Mouse (Mus musculus): ENCODE measurements around the gene Mark3.

The Mark3 gene

DNA sequence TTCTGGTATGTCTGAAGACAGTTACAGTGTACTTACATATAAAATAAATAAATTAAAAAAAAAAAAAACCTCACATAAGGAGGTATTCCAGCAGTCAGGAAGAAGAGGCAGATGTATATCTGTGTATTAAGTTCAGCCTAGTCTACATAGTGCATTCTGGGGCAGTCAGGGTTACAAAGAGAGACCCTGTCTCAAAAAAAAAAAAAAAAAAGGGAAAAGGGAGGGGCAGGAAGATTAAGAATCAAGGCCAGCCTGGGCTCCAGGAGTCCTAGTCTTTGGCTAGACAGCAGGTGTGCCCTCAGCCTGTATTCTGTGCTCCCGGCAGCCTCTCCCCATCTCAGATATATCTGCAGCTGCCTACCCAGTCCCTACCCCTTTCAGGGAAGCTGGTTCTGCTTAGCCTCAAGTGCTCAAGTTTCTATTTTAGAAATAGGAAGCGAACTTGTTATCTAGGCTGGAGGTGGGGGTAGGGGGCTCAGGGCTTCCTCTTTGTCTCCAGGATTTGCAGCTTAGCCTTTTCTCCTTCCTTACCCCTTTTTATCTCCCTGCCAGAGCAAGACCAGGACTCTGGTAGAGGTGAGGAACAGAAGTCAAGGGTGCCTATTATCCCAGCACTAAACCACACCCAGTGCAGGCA is 100.6 kb downstream of the Mark3 start:
- no peak for DNase-seq (ENCODE audit: low spot score in 2 of 2)

DNA sequence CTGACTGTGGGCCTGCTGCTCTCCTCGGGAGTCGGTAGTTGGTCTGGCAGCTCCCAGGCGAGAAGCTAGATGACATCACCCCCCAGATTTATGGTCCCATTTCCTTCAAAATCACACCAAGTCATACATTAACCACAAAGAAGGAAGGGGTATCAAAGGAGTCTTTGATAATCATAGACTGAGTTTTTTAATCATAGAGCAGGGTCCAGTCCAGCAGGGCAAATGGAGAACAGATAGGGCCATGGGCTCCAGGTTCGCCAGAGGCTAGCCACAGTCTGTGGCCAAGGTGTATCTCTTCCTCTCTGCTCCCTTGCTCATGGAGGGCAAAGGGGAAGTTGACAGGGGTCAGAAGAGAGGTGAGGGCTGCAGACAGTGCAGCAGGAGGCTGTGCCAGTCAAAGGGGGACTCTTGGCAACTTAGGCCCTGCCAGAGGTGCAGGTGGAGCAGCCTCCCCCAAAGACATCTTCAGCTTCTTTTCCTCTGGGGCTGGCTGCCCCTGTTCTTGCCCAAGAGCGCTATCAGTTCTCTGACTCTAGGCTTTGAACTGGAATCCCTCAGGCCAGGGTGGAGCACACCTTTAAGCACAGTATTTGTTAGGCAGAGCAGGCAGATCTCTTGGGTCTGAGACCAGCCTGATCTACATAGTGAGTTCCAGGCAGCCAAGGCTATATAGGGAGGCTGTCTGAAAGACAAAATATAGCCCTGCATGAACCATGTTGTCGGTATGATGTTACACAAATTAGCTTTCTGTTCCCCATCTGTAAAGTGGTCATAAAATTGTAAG is 101.7 kb downstream of the Mark3 start:
- no peak for DNase-seq (ENCODE audit: low spot score in 2 of 2)

DNA sequence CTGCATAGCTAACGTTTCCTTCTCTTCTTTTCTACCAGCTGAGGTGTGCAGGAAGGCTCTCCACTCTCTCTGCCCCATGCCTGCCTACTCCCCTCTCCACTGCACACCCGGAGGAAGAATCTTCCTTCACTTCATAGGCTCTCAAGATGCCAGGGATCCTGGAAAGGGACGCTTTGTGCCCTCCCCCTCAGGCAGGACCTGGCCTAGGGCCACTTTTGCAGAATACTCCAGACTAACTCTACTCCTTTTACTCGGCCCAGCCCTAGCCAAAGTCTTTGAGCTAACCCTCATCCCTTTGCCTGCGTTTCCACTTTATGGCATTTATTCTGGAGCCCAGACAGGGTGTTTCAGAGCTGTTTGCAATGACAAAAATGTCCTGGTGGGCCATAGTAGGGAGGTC is 103.1 kb downstream of the Mark3 start:
- no peak for DNase-seq (ENCODE audit: low spot score in 2 of 2)

DNA sequence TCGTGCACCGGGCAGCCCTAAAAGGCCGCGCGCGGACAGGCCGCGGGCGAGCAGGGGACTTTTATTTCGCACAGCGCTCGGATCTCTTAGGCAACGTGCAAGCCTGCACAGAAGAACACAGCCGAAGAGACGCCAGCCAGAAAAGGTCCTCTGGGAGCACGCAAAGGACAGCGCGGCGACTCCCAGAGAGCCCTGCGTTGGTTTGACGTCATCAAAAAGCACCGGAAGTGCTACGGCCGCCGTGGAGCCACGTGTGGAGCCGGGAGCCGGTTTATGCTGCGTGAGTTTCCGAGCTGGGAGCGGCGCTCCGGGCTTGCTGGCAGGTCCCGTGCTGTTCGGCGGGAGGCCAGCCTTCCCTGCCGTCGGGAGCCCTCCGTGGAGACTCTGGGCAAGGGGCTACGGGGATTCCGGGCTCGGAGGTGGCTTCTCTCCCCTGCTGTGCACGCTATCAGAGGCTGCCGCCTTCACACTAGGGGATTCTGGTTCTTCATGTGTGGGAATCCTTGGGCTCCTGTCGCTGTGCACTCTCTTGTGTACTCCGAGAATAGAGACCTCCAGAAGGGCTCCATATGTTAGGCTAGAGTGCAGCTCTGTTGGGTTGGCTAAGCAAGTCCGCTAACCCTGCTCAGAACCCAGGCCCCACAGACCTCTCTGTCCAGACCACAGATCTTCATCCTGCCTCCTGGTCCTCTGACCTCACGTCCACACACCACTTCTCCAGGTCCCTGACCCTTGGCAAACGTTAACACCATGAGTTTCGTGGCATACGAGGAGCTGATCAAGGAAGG is 103.8 kb downstream of the Mark3 start, which contains the start of gene Trmt61a:
Trmt61a (plus strand) TSS at position 224 of the 788 bp plus-strand sequence.
- peak; percentile 83 to 93 for DNase-seq (ENCODE audit: low spot score in 2 of 2)

DNA sequence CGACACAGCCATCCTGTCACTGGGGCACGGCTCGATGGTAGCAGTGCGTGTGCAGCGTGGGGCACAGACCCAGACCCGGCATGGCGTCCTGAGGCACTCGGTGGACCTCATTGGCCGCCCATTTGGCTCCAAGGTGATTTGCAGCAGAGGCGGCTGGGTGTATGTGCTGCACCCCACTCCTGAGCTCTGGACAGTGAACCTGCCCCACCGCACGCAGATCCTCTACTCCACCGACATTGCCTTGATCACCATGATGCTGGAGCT is 104.3 kb downstream of the Mark3 start:
- DNase-seq (ENCODE audit: low spot score in 2 of 2), result no peak

DNA sequence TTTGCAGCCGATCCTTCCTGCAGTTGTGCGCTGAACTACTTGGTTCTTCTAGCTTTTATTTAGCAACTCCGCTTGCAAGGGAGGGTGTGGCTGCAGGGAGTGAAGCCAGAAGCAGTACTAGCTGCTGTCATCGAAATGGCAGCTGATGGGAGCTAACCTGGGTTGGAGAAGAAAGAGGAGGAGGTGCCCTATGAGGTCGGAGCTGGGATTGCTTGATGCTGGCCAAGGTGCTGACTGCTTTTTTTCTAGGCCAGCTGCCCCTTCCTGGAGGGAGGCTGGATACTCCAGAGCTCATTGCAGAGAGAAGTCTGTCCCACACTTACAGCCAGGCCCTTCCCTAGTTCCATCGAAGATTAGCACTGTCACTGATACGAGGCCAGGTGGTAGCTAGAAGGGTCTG is 104.7 kb downstream of the Mark3 start:
- DNase-seq (ENCODE audit: low spot score in 2 of 2), result no peak

DNA sequence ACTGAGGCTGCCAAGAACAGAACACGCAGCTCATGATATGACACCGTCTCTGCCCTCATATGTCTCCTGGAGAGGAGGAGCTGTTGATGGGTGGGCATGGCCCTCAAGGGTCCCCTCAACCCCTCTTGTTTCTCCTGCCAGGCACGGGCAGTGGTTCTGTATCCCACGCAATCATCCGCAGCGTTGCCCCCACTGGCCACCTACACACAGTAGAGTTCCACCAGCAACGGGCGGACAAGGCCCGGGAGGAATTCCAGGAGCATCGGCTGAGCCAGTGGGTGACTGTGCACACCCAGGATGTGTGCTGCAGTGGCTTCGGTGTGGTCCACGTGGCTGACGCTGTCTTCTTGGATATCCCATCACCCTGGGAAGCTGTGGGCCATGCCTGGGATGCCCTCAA is 106.3 kb downstream of the Mark3 start:
- DNase-seq (ENCODE audit: low spot score in 2 of 2), result no peak

DNA sequence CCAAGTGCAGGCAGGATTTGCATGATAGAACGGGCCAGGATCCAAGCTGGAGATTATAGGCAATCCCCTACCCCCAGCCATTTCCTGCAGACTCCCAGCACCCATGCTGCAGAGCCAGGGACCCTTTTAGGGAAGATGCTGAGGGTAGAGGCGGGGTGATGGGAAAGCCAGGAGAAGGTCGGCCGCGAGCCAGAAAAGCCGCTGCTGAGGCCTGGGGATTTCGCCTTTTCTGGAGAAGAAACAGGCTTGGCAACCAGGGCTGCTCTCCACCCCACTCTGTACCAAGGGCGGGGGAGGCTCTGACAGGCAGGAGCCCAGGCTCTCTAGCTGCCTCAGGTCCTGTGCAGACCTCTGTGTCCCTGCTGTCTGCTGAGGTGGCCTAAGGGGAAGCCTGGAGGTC is 107.0 kb downstream of the Mark3 start:
- DNase-seq (ENCODE audit: low spot score in 2 of 2), result no peak

DNA sequence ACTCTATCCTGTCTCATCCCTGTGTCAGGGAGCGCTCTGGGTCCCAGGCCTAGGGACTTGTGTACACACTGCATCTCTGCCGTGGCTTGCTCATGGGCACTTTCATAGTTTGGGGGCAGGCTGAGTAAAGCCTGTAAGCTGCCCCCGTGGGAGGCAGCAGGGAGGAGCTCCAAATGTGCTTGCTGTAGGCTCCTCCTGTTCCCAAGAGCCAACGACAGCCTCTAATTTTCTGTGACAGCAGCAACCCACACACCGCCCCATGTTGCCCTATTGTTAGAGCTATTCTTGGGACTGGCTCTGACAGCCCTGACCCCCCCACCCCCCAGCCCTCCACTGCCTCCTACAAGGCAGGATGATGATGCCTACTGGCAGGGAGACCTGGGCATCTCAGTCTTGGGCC is 107.7 kb downstream of the Mark3 start:
- no peak for DNase-seq (ENCODE audit: low spot score in 2 of 2)

DNA sequence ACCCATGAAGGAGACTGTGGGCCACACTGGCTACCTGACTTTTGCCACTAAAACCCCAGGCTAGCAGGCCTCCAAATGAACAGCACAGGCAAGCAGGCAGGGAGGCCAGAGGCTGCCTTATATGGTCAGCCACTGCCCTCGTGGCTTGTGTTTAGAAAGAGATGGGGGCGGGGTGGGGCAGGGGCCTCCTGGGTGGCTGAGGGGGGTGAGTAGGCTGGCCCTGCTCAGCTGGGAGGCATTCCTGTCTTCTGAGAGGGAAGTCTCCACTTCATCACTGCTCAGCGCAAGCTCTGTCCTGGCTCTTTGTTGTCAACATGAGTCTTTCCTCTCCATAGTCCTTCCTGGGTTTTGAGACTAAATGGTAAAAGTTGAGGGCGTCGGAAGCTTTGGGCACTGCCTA is 108.5 kb downstream of the Mark3 start:
- no peak for DNase-seq (ENCODE audit: low spot score in 2 of 2)

DNA sequence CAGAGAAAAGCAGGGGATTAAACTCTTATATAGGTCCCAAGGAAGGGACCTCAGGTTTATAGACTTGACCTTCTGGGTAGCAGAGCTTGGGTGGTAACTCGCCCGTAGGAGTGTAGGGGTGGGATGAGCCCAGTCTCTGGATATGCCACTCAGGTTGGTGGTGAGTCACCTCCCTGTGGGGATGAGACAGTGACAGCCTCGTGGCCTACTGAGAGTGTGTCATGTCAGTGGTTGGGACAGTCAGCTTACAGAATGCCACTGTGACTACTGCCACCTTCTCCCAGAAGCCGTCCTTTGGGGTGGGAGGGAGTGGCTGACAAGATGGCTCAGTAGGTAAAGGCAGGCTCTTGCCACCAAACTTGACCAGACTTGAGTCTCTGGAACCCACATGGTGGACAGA is 112.1 kb downstream of the Mark3 start:
- no peak for DNase-seq (ENCODE audit: low spot score in 2 of 2)

DNA sequence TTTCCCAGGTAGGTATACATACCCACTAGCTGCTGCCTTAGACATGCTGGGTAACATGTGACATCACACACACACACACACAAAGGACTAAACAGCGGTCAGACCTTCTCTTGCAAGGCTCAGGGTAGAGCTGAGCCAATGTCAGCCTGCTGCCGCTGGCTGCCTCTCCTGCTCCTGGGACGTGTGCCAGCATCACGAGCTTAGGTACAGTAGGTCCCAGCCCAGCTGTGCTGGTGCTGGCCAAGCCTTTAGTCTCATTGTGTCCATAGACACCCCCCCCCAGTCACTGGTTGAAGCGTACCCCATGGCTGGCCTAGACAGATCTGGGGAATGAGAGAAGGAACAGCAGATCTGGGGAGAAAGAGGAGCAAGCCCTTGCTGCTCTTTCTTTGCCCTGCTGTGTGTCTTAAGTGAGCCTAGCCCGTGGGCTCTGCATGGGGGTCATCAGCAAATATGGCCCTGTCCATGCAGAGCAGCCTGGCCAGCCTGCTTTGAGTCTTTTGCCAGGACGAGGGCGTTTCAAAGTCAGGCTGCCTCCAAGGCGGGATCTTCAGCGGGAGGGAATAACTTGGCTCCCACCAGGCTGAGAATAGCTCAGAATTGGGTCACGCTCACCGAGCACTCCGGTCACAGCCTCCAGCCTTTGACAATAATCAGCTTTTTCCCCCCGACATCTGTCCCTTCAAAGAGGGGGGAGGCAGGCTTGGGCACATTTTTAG is 113.2 kb downstream of the Mark3 start:
- no peak for DNase-seq (ENCODE audit: low spot score in 2 of 2)

DNA sequence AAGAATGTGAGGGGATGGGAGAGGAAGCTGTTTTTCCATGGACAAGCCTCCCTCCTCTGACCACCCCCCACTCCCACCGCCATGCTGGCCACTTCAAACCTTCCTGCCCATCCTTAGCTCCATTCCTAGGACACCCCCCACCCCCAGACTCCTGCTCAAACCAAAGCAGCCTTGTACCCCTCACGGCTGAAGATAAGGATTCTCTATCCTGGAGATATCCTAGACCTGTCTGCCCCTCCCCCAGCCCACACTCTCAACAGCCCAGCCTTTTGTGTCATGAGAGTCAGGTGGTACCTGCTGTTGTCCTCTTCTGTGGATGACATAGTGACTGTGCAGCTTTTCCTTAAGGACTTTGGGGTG is 113.7 kb downstream of the Mark3 start:
- DNase-seq (ENCODE audit: low spot score in 2 of 2), result no peak

DNA sequence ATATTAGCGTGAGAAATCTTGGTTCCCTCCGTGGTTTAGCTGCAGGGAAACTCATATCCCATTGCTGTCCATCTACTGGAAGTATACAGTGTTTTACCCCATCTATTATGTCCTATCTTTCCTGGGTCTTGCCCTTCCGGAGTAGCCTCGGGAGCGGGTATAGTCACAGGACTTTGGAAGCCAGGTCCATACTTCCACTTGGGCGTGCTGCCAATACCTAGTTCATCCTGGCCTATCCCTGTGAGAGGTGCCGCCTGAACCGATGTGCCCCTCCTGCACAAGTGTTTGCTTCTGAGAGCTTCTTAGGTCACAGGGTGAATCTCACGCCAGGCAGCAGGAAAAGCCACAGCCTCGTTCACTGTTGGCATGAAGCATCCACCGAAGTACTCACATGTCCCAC is 115.1 kb downstream of the Mark3 start:
- DNase-seq (ENCODE audit: low spot score in 2 of 2), result no peak

DNA sequence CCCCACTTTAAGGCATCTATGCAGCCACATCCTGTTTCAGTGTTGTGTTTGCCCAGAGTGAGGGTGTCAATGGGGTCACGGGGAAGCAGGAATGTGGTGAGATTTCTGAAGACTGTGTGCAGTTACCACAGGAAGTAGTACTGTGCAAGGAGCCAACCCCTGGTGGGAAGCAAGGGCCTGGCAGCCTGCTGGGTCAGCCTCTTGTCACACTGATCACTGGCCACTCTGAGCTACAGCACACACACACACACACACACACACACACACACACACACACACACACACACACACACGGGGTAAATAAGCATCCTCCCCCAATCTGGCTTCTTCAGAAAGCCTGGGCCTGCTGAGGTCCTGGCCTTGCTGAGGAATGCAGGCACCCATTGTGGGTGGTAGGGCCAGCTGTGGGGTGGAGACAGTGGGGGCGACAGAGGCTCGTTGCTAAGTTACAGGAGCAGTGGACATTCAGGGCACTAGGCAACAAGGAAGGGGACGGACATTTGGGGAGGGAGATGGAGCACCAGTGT is 117.1 kb downstream of the Mark3 start:
- DNase-seq (ENCODE audit: low spot score in 2 of 2), result no peak

DNA sequence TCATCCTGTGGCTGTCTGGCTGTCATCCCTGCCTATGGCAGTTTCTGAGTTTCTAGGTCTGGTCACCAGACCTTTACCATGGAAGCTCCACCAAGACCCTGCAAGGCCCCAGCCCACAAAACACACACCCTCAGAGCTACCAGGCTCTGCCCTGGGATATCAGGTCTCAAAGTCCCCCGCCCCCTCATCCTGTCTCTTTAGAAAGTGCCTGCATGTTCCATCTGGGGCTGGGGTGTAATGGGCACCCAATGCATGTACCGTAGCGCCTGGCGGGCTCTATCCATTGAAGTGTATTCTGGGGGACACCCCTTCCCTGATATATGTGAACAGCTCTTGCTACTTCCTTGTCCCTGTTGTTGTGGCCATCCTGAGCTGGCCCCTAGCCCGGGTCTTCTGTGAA is 118.6 kb downstream of the Mark3 start:
- DNase-seq (ENCODE audit: low spot score in 2 of 2), result no peak

DNA sequence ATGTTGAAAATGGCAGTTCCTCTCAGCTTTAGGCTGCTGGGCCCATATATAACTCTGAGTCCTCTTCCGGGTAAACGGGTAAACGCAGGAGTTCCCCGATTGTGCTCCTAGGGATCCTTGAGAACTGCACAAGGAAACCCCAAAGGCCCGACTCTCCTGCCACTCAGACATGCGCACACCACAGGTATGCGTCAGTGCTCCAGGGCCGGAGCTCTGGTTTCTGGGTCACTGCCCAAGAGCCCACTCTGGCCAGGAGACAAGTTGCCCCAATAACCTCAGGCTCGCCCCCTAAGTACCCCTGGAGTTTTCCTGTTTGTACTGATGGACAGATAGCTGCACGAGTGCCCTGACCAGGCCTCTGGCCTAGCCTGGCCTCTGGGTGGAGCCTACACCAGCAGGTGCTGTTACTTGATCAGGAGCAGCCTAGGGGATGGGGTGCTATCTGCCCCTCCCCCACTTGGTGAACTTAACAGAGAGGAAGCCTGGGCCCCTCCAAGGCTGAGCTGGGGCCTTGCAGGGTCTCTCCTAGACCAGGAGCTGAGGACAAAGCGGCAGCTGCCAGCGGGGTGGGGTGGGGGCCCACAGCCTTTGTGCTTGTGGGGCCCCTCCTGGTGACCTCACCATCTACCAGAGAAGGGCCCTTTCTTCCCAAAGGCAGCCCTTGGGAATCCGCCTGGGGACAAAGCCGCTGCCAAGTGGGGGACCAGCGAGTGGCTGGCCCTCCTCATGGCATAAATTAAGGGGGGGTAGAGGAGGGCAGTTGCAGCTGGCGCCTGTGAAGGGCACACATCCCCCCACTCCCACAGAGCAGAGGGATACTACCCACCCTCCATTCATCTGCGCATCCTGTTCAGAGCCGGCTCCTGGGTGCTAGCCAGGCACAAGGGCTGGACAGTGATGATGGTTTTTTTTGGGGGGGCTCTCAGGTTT is 119.3 kb downstream of the Mark3 start:
- no peak for DNase-seq (ENCODE audit: low spot score in 2 of 2)

DNA sequence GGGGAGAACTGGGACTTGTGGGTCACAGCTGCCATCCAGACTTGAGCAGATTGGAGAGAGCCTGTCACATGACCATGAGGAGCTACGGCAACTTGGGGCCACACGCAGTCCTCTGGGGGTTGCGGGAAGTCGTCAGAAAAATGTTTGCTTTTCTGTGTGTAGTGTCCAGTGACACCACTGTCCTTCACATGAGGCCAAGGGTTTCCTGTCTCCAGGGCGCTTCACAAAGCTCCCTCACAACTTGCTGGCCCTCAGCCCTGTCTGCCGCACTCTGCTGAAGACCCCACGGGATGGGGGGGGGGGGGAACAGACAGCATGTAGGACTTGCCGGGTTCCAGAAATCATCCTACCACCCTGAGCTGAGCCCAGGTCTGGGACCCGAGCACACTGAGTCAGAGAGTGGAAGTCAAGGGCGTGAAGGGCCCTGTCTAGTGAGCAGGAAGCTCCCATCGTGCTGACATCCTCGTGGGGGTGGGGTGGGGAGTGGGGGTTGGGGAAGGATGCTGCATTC is 120.0 kb downstream of the Mark3 start:
- no peak for DNase-seq (ENCODE audit: low spot score in 2 of 2)

DNA sequence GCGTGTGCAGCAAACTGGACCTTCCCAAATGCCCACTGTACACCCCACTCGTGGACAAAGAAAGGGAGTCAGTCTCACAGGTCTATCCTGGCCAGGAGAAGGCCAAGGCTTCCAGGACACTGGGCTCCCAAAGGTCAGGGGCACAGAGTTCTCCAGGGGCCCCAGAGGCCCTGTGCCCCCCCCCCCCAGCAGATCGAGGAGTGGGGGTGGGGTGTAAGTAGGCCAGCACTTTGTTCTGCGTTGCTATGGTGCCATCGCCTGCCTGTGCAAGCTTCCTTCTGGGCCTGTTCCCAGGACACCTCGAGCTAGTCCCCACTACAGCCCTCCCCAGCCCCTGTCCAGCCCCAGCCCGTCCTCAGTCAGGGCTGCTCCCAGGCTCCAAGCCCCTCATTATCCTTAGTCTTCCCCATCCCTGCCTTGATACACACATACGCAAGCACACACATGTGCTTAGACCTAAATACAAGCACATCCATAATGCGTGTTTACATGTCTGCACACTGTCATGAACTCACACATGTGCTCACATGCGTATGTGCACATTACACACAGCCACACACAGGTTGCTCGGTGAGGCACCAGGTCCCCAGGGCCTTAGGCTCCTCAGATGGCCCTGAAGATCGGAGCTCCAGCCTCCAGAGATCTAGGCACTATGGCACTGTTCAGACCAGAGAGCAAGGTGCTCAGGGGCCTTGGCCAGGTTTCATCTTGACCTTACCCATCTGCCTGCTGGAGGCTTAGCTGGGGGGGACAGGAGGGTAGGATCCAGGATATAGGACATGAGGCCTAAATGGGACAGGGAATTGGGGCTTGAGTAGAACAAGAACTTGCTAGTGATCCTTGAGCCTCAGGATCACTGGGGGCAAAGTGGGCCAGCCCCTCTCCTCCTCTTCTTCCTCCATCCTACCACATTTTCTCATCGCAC is 120.8 kb downstream of the Mark3 start:
- DNase-seq (ENCODE audit: low spot score in 2 of 2), result no peak

DNA sequence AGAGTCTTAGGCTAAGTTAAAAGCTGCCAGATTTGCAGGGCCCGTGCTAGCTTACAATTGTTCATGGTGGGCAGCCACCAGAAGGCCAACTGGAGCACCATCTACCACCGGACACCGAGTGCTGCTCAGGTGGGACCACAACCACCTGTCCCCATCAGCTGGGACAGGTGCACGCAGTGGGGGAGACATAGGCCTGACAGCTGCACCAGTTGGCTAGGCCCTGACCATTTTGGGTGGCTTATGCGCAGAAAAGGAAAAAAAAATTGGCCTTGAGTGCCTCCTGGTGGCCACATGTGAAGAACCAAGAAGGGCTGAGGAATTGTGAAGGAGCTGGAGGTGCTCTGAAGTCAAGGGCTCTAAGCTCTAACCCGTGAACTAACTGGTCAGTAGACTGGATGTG is 121.9 kb downstream of the Mark3 start:
- DNase-seq (ENCODE audit: low spot score in 2 of 2), result peak; percentile 60 to 78

Data from spleen, postnatal 4 days (tissue).